Mouse (Mus musculus) intestine, embryonic 16.5 days (tissue): Measurements from ENCODE around the gene Prss54. TPM values are rescaled to one million over a fixed set of nuclear protein-coding genes. Genes with fewer than 3 reads are reported as not detected.
A peak's percentile ranks its signal among the peaks of the same experiment; 100 is the strongest.

ENCODE experiments used
- ATAC-seq: fragments of 200-750 bp; cut with Nextera tagmentation; 2 replicates; pipeline ENCODE4 v1.8.0; 2017; ENCODE audit warnings: moderate TSS enrichment, moderate library complexity
- H3K27ac ChIP-seq: fragments of 300-500 bp; sonication (generic); 2 replicates; pipeline ENCODE4 v1.5.1; 2014; ENCODE audit warnings: mild to moderate bottlenecking, low read length
- H3K27me3 ChIP-seq: fragments of 300-500 bp; sonication (generic); replicated peaks from 2 replicates; pipeline ENCODE4 v1.6.1; 2014; ENCODE audit warnings: low read length, control low read depth, mixed read lengths; ENCODE audit not compliant: control insufficient read depth, insufficient read depth
- H3K36me3 ChIP-seq: fragments of 300-500 bp; sonication (generic); 2 replicates; pipeline ENCODE4 v1.6.1; 2014; ENCODE audit warnings: low read length, control low read depth; ENCODE audit not compliant: control insufficient read depth, insufficient read depth
- H3K4me1 ChIP-seq: fragments of 300-500 bp; sonication (generic); 2 replicates; pipeline ENCODE4 v1.6.1; 2014; ENCODE audit warnings: low read length, control low read depth, mixed read lengths; ENCODE audit not compliant: control insufficient read depth, insufficient read depth
- H3K4me2 ChIP-seq: fragments of 300-500 bp; sonication (generic); 2 replicates; pipeline ENCODE4 v1.6.1; 2014; ENCODE audit warnings: low read depth, low read length, control low read depth
- H3K4me3 ChIP-seq: fragments of 300-500 bp; sonication (generic); 2 replicates; pipeline ENCODE4 v1.5.1; 2014; ENCODE audit warnings: mild to moderate bottlenecking, low read length
- H3K9ac ChIP-seq: fragments of 300-500 bp; sonication (generic); 2 replicates; pipeline ENCODE4 v1.6.1; 2014; ENCODE audit warnings: low read depth, low read length
- H3K9me3 ChIP-seq: fragments of 300-500 bp; sonication (generic); 2 replicates; pipeline ENCODE4 v1.6.1; 2016; ENCODE audit warnings: low read length, control low read depth; ENCODE audit not compliant: control insufficient read depth
- WGBS: fragments of 180-500 bp; shearing (Covaris S2); extraction: QIAGEN DNeasy Blood & Tissue Kit; methylation state at CpG from one replicate; pipeline ENCODE4 v1.1.7; 2014; 5-methylcytosine and 5-hydroxymethylcytosine counted together
- polyA plus RNA-seq: library from polyadenylated mRNA; unstranded; fragments of >200 nt; fragmentation: Nextera tagmentation; extraction: Ambion mirVana; gene quantifications from 2 replicates; pipeline ENCODE4 v1.2.1, GENCODE M21; 2015

Gene Prss54
- polyA plus RNA-seq, 1 experiment from 2014 or later: not detected

DNA sequence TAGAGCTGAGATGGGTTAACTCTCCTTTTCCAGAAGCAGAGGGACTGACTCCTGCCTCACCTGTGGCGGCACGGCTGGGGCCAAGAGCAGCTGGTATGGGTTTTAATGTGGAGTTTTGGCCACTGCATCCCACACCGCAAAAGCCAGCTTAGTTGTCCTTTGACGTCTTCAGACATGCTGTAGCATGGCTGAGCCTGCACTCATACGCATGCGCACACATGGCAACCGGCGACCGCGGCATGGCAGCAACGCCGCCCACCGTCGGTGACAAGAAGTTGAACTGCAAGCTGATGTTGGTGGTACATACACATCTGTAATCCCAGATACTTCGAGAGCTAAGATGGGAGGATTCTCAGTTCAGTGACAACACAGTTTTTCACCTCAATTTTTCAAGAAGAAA is 25.2 kb upstream of the Prss54 start:
- no peaks in the 10 kb centered on the region for H3K27me3 ChIP-seq
- H3K27ac ChIP-seq: no peak overlapping the region
- H3K9me3 ChIP-seq: no peaks in the 10 kb centered on the region
- H3K9ac ChIP-seq: no peak overlapping the region
- no peaks in the 10 kb centered on the region for H3K36me3 ChIP-seq
- H3K4me1 ChIP-seq: no peaks in the 10 kb centered on the region
- ATAC-seq: no peak
- WGBS: 73% methylated on average over 15 of the region's 15 CpGs
- H3K4me3 ChIP-seq: no peak overlapping the region
- no peak overlapping the region for H3K4me2 ChIP-seq

GRCm38 (mm10) chr8:95599861-95600260 is 23.7 kb upstream of the Prss54 start:
- 9% methylated on average over 11 of the region's 11 CpGs for WGBS
- Histone ChIP-seq H3K36me3 (no peaks in the 10 kb centered on the region), H3K4me2 (no peak overlapping the region)

DNA sequence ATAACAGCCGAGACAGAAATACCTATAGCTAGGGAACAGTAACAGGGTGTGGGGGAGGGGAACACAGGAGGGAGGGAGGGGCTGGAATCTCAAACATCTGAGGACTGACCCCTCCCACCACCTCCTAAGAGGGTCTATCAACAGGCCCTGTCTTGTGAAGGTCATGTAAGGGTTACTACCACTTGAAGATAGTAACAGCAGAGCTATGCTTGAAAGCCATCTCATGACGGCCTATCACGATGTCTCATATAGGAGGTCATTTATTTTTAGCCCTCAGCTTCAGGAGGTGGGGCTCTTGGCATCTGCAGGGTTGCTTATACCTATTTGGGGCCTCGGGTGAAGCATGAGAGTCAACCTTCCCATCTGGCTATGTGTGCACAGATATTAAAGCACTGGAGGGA is 20.7 kb upstream of the Prss54 start:
- Histone ChIP-seq H3K36me3 (no peaks in the 10 kb centered on the region), H3K4me2 (no peak overlapping the region), H3K9ac (no peak overlapping the region), H3K27me3 (no peaks in the 10 kb centered on the region), H3K4me3 (no peak overlapping the region), H3K4me1 (no peaks in the 10 kb centered on the region), H3K9me3 (no peaks in the 10 kb centered on the region), H3K27ac (no peak overlapping the region)
- no peak for ATAC-seq
- WGBS: 42% methylated on average over 4 of the region's 4 CpGs

More at GRCm38 (mm10) chr8:95599861-95600260, 23.7 kb upstream of the Prss54 start:
- Histone ChIP-seq H3K4me1 (no peaks in the 10 kb centered on the region), H3K4me3 (no peak overlapping the region), H3K27me3 (no peaks in the 10 kb centered on the region), H3K27ac (no peak overlapping the region), H3K9me3 (no peaks in the 10 kb centered on the region), H3K9ac (no peak overlapping the region)
- 0 out of 2 replicates have a peak, but pooled peaks have one; percentile 36 for ATAC-seq

- no peak overlapping the region for H3K4me3 ChIP-seq
Observed at GRCm38 (mm10) chr8:95595131-95595530, 19.0 kb upstream of the Prss54 start.

GRCm38 (mm10) chr8:95593439-95594393 is 17.6 kb upstream of the Prss54 start:
- Histone ChIP-seq H3K9ac (no peak overlapping the region), H3K27ac (no peak overlapping the region), H3K4me2 (no peak overlapping the region), H3K4me1 (no peaks in the 10 kb centered on the region), H3K27me3 (no peaks in the 10 kb centered on the region), H3K36me3 (no peaks in the 10 kb centered on the region), H3K4me3 (no peak overlapping the region), H3K9me3 (no peaks in the 10 kb centered on the region)
- WGBS: 91% methylated on average over 7 of the region's 7 CpGs
- ATAC-seq: no peak

More at GRCm38 (mm10) chr8:95595131-95595530, 19.0 kb upstream of the Prss54 start:
- H3K27me3 ChIP-seq: no peaks in the 10 kb centered on the region
- H3K27ac ChIP-seq: no peak overlapping the region
- H3K9ac ChIP-seq: no peak overlapping the region
- H3K9me3 ChIP-seq: no peaks in the 10 kb centered on the region
- H3K36me3 ChIP-seq: no peaks in the 10 kb centered on the region
- no peak for ATAC-seq
- H3K4me1 ChIP-seq: no peaks in the 10 kb centered on the region
- WGBS: 79% methylated on average over 14 of the region's 14 CpGs
- H3K4me2 ChIP-seq: no peak overlapping the region

DNA sequence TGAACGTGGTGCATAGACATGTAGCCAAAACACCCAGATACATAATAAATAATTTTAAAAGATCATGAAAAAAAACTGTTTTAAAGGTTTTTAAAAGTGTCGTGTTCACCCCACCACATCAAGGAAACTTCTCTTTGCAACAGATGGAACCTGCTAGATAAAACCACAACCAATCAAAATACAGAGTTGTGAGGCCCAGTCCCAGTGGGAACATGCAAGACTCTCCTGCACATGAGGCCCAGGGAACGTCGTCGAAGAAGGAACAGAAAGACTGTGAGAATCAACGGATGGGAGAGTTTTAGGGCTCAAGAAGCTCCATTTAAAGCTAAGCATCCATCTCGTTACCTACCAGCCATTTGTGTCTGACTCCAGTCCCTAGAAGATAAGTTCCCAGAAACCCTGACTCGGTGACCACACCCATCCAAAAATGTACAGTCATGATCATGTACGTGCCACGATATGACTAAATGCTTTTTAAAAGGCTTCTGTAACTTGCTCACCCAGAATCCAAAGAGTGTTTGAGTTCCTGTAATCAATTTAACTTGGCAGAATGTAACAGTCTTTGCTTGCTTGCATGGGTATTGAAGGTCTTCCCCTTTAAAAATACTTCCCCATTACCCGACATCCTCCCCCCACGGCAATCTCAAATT is 16.1 kb upstream of the Prss54 start:
- Histone ChIP-seq H3K4me2 (no peak overlapping the region), H3K27me3 (no peaks in the 10 kb centered on the region), H3K4me1 (no peaks in the 10 kb centered on the region), H3K9me3 (no peaks in the 10 kb centered on the region), H3K9ac (no peak overlapping the region), H3K36me3 (no peaks in the 10 kb centered on the region), H3K27ac (no peak overlapping the region), H3K4me3 (no peak overlapping the region)
- 87% methylated on average over 12 of the region's 12 CpGs for WGBS
- ATAC-seq: no peak

DNA sequence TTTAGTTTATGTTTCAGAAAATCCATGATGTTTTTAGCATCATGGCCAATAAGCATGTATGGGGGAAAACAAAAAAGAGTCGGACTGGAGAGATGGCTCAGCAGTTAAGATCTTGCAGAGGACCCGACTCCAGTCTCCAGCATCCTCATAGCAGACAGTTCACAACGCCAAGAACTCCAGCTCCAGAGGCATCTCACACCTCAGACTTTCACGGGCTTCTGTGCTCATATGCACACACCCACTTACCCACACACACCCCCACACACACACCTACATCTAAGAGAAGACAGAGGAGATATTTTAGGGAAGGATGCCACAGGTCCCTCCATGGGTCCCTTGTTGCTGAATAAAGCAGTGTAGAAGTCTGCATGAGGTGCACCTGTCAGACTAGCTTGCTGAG is 14.4 kb upstream of the Prss54 start:
- no peak overlapping the region for H3K9ac ChIP-seq
- no peaks in the 10 kb centered on the region for H3K36me3 ChIP-seq
- H3K4me2 ChIP-seq: no peak overlapping the region
- no peaks in the 10 kb centered on the region for H3K9me3 ChIP-seq
- no peaks in the 10 kb centered on the region for H3K27me3 ChIP-seq
- 80% methylated on average over 4 of the region's 4 CpGs for WGBS
- no peak overlapping the region for H3K27ac ChIP-seq
- no peaks in the 10 kb centered on the region for H3K4me1 ChIP-seq
- ATAC-seq: no peak
- no peak overlapping the region for H3K4me3 ChIP-seq

DNA sequence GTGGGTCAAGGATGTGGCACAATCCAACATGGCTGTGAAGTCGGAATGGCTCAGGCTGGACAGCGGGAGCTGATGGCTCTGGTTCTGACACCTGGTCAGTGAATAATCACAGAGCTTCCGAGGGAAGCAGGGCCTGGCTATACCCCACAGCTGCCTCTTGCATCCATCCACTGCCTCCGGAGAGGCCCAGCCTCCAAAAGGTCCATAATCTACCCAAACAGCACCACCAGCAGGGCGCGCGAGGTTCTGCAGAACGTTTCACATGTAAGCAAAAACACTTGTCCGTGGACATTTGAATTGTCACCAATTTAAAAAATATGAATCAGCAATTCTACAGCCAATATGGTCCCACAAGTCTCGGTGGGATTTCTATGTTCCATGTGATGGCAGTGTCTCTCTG is 13.1 kb upstream of the Prss54 start:
- Histone ChIP-seq H3K4me3 (no peak overlapping the region), H3K4me2 (no peak overlapping the region), H3K4me1 (no peaks in the 10 kb centered on the region), H3K9me3 (no peaks in the 10 kb centered on the region), H3K9ac (no peak overlapping the region), H3K36me3 (no peaks in the 10 kb centered on the region), H3K27me3 (no peaks in the 10 kb centered on the region), H3K27ac (no peak overlapping the region)
- no peak for ATAC-seq
- WGBS: 61% methylated on average over 10 of the region's 10 CpGs

DNA sequence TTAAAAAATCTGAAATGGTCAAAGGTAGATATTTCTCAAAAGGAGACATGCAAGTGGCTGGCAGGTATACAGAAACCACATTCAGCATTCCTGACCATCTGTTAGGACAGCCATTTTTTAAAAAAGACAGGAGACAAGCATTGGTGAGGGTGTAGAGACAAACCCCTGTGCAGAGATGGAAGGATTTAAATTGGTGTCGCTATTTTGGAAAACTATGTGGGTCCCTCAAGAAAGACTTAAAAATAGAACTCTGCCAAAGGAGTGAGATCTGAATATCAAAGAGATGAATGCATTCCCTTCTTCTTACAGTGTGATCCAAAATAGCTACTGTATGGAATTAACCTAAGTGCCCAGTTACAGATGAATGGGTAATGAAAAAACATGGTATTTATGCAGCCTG is 11.2 kb upstream of the Prss54 start:
- Histone ChIP-seq H3K27me3 (no peaks in the 10 kb centered on the region), H3K36me3 (no peaks in the 10 kb centered on the region), H3K4me1 (no peaks in the 10 kb centered on the region), H3K9me3 (no peaks in the 10 kb centered on the region), H3K4me2 (no peak overlapping the region), H3K27ac (no peak overlapping the region), H3K9ac (no peak overlapping the region), H3K4me3 (no peak overlapping the region)
- ATAC-seq: no peak
- 85% methylated on average over 1 of the region's 1 CpGs for WGBS
